Mouse (Mus musculus) liver, embryonic 12.5 days (tissue): ENCODE data around the gene Poglut1. TPM values are rescaled to one million over a fixed set of nuclear protein-coding genes. Genes with fewer than 3 reads are reported as not detected.
"Not testable (repeated sequence)": the region's sequence is repeated elsewhere in the genome, so short reads cannot be mapped to it uniquely, and the experiment has no call there.

Source experiments
- ATAC-seq: fragments of 200-750 bp; cut with Nextera tagmentation; 2 replicates; pipeline ENCODE4 v1.8.0; 2017; ENCODE audit warnings: moderate number of reproducible peaks, mild to moderate bottlenecking, moderate library complexity
- H3K27ac ChIP-seq: fragments of 300-500 bp; sonication (generic); 2 replicates; pipeline ENCODE4 v1.5.1; 2016; ENCODE audit warnings: mild to moderate bottlenecking
- H3K27me3 ChIP-seq: fragments of 300-500 bp; sonication (generic); replicated peaks from 2 replicates; pipeline ENCODE4 v1.6.1; 2016; ENCODE audit warnings: mild to moderate bottlenecking, moderate library complexity
- H3K36me3 ChIP-seq: fragments of 300-500 bp; sonication (generic); 2 replicates; pipeline ENCODE4 v1.6.1; 2016; ENCODE audit warnings: mild to moderate bottlenecking, moderate library complexity
- H3K4me1 ChIP-seq: fragments of 300-500 bp; sonication (generic); 2 replicates; pipeline ENCODE4 v1.6.1; 2016
- H3K4me2 ChIP-seq: fragments of 300-500 bp; sonication (generic); 2 replicates; pipeline ENCODE4 v1.6.1; 2016; ENCODE audit warnings: mild to moderate bottlenecking, moderate library complexity
- H3K4me3 ChIP-seq: fragments of 300-500 bp; sonication (generic); 2 replicates; pipeline ENCODE4 v1.5.1; 2016; ENCODE audit warnings: mild to moderate bottlenecking, moderate library complexity
- H3K9ac ChIP-seq: fragments of 300-500 bp; sonication (generic); 2 replicates; pipeline ENCODE4 v1.6.1; 2016; ENCODE audit warnings: mild to moderate bottlenecking, moderate library complexity
- H3K9me3 ChIP-seq: fragments of 300-500 bp; sonication (generic); replicated peaks from 2 replicates; pipeline ENCODE4 v1.6.1; 2016; ENCODE audit warnings: mild to moderate bottlenecking, moderate library complexity
- WGBS: fragments of 180-500 bp; shearing (Covaris S2); methylation state at CpG from one replicate; pipeline ENCODE4 v1.1.7; 2016; ENCODE audit not compliant: insufficient replicate concordance; 5-methylcytosine and 5-hydroxymethylcytosine counted together
- polyA plus RNA-seq: library from polyadenylated mRNA; unstranded; fragments of >200 nt; fragmentation: Nextera tagmentation; extraction: Ambion mirVana; gene quantifications from 2 replicates; pipeline ENCODE4 v1.2.1, GENCODE M21; 2016

Gene Poglut1
- polyA plus RNA-seq, 1 experiment from 2014 or later = 18.3 TPM

DNA sequence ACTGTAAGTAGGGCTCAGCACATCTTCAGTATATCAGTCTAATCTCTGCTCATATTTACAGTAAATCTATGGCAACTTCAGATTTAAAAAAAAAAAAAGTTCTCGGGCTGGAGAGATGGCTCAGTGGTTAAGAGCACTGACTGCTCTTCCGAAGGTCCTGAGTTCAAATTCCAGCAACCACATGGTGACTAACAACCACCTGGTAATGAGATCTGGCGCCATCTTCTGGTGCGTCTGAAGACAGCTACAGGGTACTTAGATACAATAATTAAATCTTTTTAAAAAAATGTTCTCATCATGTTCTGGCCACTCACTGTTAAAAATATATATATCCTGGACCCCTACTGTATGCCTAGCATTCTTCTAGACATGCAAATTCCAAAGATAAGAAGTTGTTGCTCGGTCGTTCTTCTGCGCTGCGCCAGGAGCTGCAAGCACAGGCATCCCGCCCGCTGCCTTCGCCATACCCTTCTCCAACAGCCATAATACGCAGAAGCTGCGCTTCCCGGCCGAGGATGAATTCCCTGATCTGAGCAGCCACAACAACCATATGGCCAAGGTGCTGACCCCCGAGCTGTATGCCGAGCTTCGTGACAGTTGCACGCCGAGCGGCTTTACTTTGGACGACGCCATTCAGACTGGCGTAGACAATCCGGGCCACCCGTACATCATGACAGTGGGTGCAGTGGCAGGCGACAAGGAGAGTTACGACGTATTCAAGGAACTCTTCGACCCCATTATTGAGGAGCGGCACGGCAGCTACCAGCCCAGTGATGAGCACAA lies 67.1 kb downstream of the Poglut1 start:
- 0 out of 2 replicates have a peak, but pooled peaks have one; percentile 13 for ATAC-seq
- peaks cover 34% of the 10 kb centered on the region for H3K4me1 ChIP-seq
- H3K27ac ChIP-seq = no peak overlapping the region
- no peaks in the 10 kb centered on the region for H3K36me3 ChIP-seq
- no peaks in the 10 kb centered on the region for H3K9me3 ChIP-seq
- peak overlapping the region; percentile 81 for H3K4me2 ChIP-seq
- peaks cover 31% of the 10 kb centered on the region for H3K27me3 ChIP-seq
- WGBS = 15% methylated on average over 32 of the region's 32 CpGs
- peak overlapping the region; percentile 50 for H3K4me3 ChIP-seq
- H3K9ac ChIP-seq = peak overlapping the region; percentile 55

DNA sequence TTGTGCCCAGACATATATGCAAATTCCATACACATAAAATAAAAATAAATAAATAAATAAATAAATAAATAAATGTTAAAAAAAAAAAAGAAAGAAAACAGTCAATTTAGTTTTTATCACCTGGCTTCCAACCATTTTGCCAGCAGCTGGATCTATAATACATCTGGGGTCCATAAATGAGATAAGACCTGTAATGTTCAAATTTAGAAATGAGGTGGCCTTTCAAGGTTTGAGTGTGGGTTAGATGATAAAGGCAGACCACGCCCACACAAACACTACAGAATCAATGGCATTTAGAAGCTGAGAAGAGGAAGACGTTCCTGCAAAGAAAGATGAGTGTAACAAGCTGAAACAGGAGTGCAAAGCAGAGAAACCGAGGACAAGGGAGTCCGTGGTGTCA lies 68.7 kb downstream of the Poglut1 start:
- Histone ChIP-seq H3K9ac (no peak overlapping the region), H3K27me3 (peaks cover 31% of the 10 kb centered on the region), H3K36me3 (no peaks in the 10 kb centered on the region), H3K4me2 (peak overlapping the region; percentile 41), H3K4me1 (peaks cover 45% of the 10 kb centered on the region), H3K27ac (no peak overlapping the region), H3K9me3 (no peaks in the 10 kb centered on the region), H3K4me3 (no peak overlapping the region)
- 29% methylated on average over 4 of the region's 4 CpGs for WGBS
- peak; percentile 68; the same call in 1 of the 2 replicates for ATAC-seq

DNA sequence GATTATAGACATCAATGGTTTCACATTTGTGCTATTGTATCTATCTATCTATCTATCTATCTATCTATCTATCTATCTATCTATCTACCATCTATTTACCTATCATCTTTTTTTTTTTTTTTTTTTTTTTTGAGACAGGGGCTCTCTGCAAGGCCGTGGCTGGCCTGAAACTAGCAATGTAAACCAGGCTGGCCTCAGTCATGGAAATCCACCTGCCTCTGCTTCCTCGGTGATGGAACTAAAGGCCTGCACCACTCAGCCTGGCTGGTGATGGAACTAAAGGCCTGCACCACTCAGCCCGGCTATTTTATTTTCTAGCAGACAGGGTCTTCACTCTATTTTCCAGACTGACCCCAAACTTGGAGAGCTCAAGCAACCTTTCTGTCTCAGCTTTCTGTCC lies 71.8 kb downstream of the Poglut1 start:
- Histone ChIP-seq H3K36me3 (no peaks in the 10 kb centered on the region), H3K4me1 (peaks cover 64% of the 10 kb centered on the region), H3K9ac (no peak overlapping the region), H3K4me3 (no peak overlapping the region), H3K9me3 (no peaks in the 10 kb centered on the region), H3K4me2 (no peak overlapping the region), H3K27me3 (peaks cover 10% of the 10 kb centered on the region), H3K27ac (no peak overlapping the region)
- no peak for ATAC-seq
- WGBS = 79% methylated on average over 3 of the region's 3 CpGs

DNA sequence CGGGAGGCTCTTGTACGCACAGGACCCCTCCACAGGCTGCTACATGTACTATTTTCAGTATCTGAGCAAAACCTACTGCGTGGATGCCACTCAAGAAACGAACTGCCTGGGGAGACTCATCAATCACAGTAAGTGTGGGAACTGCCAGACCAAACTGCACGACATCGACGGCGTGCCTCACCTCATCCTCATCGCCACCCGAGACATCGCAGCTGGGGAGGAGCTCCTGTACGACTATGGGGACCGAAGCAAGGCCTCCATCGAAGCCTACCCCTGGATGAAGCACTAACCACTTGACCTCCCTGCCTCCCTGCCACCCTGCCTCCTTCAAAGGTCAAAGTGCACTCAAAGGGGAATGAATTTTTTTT lies 72.8 kb downstream of the Poglut1 start:
- Histone ChIP-seq H3K4me2 (peak overlapping the region; percentile 87), H3K4me3 (peak overlapping the region; percentile 58), H3K9ac (peak overlapping the region; percentile 66; the same call in 1 of the 2 replicates), H3K4me1 (peaks cover 67% of the 10 kb centered on the region)
- not testable (repeated sequence) for H3K36me3 ChIP-seq, H3K27me3 ChIP-seq, ATAC-seq, H3K9me3 ChIP-seq, H3K27ac ChIP-seq
- 50% methylated on average over 14 of the region's 14 CpGs for WGBS

DNA sequence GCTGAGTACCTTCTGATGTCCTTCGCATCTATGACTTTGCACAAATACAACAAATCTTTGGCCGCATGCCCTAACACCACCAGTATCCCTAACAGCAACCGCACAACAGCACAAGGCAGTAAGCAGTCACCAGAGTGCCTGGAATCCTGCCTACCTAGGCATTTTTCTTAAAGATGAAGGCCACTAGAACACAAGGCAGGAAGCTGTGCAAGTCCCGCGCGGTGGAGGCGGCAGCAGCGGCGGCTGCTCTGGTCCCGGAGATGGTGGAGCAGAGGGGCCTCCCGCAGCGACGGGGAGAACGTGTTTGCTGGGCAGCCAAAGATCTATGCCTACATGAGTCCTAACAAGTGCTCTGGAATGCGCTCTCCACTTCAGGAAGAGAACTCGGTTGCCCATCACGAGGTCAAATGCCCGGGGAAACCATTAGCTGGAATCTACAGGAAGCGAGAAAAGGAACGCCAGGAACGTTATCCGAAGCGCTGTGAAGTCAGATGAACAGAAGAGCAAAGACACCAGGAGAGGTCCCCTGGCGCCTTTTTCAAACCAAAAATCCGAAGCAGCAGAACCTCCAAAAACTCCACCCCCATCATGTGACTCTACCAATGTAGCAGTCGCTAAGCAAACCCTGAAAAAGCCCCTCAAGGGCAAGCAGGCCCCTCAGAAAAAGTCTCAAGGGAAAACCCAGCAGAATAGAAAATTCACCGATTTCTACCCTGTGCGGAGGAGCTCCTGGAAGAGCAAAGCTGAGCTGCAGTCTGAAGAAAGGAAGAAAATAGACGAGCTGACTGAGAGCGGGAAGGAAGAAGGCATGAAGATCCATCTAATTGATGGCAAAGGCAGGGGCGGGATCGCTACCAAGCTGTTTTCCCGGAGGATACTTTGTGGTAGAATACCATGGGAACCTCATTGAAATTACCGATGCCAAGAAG lies 73.5 kb downstream of the Poglut1 start:
- no peaks in the 10 kb centered on the region for H3K9me3 ChIP-seq
- peak overlapping the region; percentile 61; the same call in 1 of the 2 replicates for H3K27ac ChIP-seq
- peak overlapping the region; percentile 87 for H3K4me2 ChIP-seq
- H3K27me3 ChIP-seq = no peaks in the 10 kb centered on the region
- peak overlapping the region; percentile 58 for H3K4me3 ChIP-seq
- peaks cover 67% of the 10 kb centered on the region for H3K4me1 ChIP-seq
- peak; percentile 31; the same call in 1 of the 2 replicates for ATAC-seq
- no peaks in the 10 kb centered on the region for H3K36me3 ChIP-seq
- 8% methylated on average over 34 of the region's 34 CpGs for WGBS
- H3K9ac ChIP-seq = peak overlapping the region; percentile 66

DNA sequence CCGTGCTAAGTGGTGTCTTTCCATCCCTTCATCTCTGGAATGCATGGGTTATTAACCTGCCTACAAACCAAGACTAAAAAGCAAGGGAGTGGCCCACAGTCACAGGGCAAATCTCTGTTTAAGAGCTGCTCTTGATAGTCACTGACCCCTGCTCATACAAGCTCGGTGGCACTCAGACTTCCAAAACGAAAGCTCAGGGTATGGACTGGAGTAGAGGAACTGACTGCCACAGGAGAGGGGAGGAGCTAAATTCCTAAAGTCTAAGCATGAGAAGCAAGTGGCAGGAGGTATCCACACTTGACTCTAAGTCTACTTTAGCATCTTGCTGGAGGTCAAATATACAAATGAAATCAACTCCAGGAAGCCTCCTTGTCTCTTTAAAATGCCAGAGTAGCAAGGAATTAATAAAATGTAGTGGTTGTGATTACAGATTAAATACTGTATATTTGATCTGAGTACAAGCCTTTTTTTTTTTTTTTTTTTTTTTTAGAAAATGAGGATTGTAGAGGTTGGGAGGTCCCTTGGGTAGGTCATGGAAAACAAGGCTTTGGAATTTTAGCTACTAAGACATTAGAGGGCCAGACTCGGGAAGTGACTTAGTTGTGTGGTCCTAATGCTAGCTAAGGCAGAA lies 74.3 kb downstream of the Poglut1 start:
- WGBS = 32% methylated on average over 4 of the region's 4 CpGs
- peak overlapping the region; percentile 58 for H3K4me3 ChIP-seq
- no peaks in the 10 kb centered on the region for H3K27me3 ChIP-seq
- ATAC-seq = no peak
- H3K27ac ChIP-seq = no peak overlapping the region
- H3K4me2 ChIP-seq = peak overlapping the region; percentile 87
- no peaks in the 10 kb centered on the region for H3K9me3 ChIP-seq
- peak overlapping the region; percentile 66; the same call in 1 of the 2 replicates for H3K9ac ChIP-seq
- no peaks in the 10 kb centered on the region for H3K36me3 ChIP-seq
- peaks cover 61% of the 10 kb centered on the region for H3K4me1 ChIP-seq

Other genes starting within 250 kb of the Poglut1 start
- gene Maats1, start 208.1 kb downstream of the Poglut1 start, polyA plus RNA-seq = 0.05 TPM in 1 of 2 replicates, not detected in the other
- gene Cox17, start 203.3 kb downstream of the Poglut1 start, polyA plus RNA-seq = 404 and 417 TPM in 2 replicates
- gene Gm21987, start 203.2 kb downstream of the Poglut1 start, polyA plus RNA-seq = not detected in 2 replicates
- 20.3 and 24.8 TPM in 2 replicates for gene Popdc2, start 188.0 kb downstream of the Poglut1 start, polyA plus RNA-seq
- 3.4 TPM in 2 replicates for gene Pla1a, start 117.1 kb downstream of the Poglut1 start, polyA plus RNA-seq
- 50.8 and 53.5 TPM in 2 replicates for gene Adprh, start 97.6 kb downstream of the Poglut1 start, polyA plus RNA-seq
- 0.12 and 0.19 TPM in 2 replicates for gene Cd80, start 94.7 kb downstream of the Poglut1 start, polyA plus RNA-seq
- gene Timmdc1, start 27.6 kb downstream of the Poglut1 start, polyA plus RNA-seq = 19.7 and 19.9 TPM in 2 replicates
- 41.3 and 48.6 TPM in 2 replicates for gene Tmem39a, start 8.4 kb upstream of the Poglut1 start, polyA plus RNA-seq
- gene Arhgap31, start 163.0 kb upstream of the Poglut1 start, polyA plus RNA-seq = 3.5 and 4.0 TPM in 2 replicates
- gene B4galt4, start 192.0 kb upstream of the Poglut1 start, polyA plus RNA-seq = 4.7 and 5.7 TPM in 2 replicates